Mouse (Mus musculus) small intestine, adult 2 months (tissue): ENCODE data around the gene Dcbld2.

Experiments used
- CTCF ChIP-seq: fragments of 200-500 bp; IDR thresholded peaks from 2 replicates; pipeline ENCODE4 v1.5.1; 2012; ENCODE audit warnings: low read depth, mild to moderate bottlenecking, control low read depth, inconsistent platforms, low read length, moderate library complexity, mixed read lengths; ENCODE audit not compliant: insufficient replicate concordance, insufficient read length; ENCODE audit errors: extremely low read depth
- POLR2A ChIP-seq: fragments of 200-500 bp; IDR thresholded peaks from 2 replicates; pipeline ENCODE4 v1.6.1; 2012; ENCODE audit warnings: low read depth, mild to moderate bottlenecking, control low read depth, inconsistent platforms, low read length, moderate library complexity

- TF ChIP-seq CTCF, result no peak
- no peak for TF ChIP-seq POLR2A
Measured at GRCm38 (mm10) chr16:58479898-58480448, 71.7 kb downstream of the Dcbld2 start.
